Mouse (Mus musculus) cerebellum, adult 8-10 months (tissue): ENCODE measurements around the gene Ntrk2.
A peak's percentile ranks its signal among the peaks of the same experiment; 100 is the strongest.
"Not testable (repeated sequence)": the region's sequence is repeated elsewhere in the genome, so short reads cannot be mapped to it uniquely, and the experiment has no call there.

ENCODE experiments used
- DNase-seq: peaks from one replicate; pipeline ENCODE4 v3.0.0; 2022

The Ntrk2 gene

DNA sequence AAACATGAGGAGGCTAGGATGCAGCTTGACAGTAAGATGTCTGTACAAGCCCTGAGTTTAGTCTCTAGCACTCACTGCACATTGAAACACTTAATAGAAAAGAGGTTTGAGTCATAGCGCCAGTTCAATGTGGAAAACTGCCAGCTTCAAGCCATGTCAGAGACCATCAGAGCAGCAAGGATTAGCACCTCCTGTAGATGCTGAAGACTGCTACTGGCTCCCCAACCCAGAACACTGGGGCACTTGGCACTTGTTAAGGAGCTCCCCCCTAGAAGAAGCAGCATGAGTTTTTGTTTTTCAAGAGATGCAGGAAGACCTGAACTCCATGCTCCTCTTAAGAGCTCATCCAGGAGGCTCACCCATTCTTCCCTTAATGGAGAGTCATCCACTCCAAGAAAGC lies 251.5 kb downstream of the Ntrk2 start:
- DNase-seq: peak; percentile 53

DNA sequence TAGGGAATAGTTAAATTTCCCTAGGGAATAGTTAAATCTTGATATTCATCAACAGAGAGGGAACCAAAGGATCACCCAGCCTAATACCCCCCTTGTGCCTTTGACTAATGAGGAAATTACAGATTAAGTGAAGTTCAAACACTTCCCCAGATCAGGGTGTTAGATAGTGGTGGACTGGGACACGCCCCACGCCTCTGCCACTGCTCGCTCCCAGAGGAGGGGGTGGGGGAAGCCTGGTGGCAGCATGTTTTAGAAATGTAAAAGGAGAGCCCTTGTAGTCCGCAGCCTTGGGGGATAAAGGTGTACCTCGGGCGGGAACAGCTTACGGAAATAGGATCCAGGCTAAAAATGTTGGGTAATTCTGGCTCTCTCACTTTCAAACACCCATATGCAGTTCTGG lies 252.7 kb downstream of the Ntrk2 start:
- DNase-seq: no peak

- DNase-seq: no peak
Observed at GRCm38 (mm10) chr13:59065677-59066076, 259.3 kb downstream of the Ntrk2 start.

DNA sequence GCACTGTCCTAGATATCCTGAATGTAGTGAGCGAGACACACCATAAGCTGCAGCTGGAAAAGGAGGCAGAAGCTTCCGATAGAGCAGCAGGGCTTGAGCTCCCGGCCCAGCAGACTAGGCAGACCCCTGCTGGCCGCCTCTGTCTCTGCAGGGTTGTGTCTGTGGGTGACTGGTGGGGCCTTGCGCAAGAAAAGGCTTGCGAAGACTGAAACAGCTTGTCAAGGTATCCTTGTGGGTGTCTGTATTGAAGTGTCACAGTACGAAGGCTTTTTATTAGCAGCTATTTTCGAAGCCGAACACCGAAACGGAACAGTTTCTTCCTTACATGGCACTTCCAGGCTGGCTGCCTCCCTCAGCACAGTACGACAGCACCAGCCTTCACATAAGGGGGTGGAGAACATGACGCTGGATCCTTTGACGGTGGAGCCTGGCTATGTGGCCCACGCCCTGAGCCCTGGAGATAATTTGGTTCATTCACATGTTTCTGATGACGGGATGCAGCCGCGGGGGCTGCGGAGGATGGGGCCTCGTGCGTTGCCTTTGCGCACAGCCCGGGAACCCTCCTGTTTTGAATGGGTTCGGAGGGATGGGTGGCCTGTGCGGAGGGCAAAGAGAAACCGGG lies 267.4 kb downstream of the Ntrk2 start:
- DNase-seq: peak; percentile 71

DNA sequence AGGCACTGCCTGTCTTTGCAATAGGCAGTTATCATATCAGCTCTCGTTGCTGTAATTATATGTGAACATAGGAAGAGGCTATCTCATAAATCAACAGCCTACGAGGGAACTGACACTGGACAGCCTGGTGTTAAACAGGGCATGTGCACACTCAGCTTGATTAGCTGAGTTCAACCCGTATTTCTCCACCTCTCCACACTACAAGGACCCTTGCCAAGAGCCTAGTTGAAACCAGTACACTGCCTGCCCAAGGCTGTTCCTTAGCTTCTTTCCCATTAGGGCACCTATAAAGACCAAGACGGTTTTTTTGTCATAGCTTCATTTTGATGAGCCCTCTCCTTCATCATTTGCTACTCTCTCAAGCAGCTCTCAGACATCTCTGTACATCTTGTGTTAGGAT lies 270.1 kb downstream of the Ntrk2 start:
- DNase-seq: no peak

DNA sequence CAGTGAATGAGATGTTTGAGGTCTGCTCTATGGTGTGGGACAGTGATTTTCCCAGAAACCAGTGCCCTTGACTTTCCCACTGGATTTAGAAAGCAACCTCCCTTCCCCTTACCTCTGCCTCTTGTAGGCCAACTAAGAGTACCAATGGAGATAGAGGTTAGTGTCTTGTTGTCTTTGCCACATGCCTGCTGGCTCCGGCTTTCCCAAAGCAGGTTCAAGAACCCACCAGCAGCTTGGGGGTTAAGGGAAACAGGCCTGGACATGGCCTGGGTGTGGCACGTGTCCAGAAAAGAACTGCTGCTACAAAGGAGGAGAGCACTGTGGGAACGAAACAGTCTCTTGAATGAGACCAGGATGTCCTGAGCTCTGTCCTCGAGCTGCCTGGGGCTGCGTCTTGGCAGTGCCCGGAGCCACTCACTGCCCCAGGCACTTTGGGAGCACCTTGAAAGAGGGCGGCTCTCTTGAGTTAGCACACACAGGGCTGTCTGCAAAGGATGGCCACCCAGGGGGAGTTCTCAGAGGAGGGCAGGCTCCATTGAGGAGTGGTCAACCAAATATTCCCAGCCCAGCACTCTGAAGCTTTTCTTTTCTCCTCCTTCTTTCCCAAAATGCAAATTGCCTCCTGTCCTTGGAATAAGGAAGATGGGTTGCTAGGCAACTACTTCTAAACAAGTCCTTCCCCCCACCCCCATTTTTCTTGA lies 273.5 kb downstream of the Ntrk2 start:
- DNase-seq: no peak

DNA sequence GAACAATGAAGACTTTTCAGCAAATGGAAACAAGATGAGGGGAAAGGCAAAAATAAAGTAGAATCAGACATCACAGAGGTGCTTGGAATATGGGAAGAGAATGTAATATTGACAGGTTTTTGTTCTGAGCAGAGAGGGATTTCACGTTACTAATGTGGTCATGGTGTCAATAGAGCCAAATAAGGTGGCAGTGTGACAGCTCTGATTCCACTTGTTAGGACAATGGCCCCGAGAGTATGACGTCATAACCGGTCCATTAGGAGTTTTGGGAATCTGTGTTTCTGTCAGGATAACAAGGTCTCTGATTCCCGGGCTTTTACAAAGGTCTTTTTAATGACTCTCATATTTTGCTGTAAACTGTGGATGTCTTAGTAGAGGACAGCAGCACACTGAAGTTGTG lies 274.1 kb downstream of the Ntrk2 start:
- DNase-seq: no peak

- no peak for DNase-seq
Observed at GRCm38 (mm10) chr13:59089016-59089415, 282.6 kb downstream of the Ntrk2 start.

DNA sequence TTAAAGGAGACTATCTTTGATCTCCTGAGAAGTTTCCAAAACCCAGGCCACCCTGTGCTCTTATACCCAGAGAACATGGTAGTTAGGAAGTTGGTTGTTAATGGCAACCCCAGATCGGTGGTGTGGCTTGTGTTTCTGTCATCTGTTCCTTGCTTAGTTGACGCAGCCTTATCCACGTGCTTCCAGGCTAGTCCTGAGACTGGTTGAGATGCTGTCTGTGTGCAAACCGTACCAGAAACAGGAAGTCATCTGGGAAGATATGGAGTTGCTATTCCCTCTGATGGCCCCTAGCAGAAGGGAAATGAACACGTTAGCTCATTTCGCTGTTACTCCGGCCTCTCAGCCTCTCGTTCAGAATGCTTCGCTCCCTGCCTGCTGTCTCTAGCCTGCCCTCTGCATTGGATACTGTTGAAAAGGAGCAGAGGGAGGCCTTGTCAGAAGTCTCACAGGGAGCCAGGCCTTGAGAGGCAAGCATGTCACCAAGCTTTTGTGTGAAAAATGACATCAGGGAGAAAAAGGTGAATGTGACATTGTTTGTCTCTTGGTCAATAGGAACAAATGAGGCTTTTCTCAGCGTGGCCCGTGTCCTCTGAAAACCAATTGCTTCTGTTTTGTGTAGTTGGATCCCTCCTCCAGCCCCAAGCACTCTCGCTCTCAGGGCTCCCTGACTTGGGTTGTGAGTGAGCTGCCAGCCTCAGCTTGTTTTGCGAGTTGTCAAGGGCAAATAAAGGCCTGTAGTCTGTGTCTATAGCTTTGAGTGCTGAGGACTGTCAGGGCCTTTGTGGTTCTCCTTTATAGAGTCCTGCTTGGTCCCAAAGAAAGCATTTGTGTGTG lies 285.0 kb downstream of the Ntrk2 start:
- no peak for DNase-seq

GRCm38 (mm10) chr13:59092045-59092857 lies 285.9 kb downstream of the Ntrk2 start:
- DNase-seq: no peak

DNA sequence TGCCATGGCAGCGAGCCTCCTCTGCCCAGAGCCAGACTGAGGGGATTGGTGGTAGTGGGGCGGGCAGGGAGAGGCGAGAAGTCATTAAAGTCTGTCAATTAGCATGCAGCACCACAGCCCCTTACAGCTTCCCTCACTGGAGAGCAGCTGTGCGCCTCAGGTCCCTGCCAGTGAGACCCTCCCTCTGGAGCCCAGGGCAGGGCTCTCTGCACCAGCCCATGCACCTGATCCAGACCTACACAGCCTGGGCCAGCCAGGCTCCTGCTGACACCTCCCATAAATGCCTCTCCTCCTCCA lies 286.4 kb downstream of the Ntrk2 start:
- DNase-seq: peak; percentile 24

- no peak for DNase-seq
Observed at GRCm38 (mm10) chr13:59094722-59095121, 288.4 kb downstream of the Ntrk2 start.

DNA sequence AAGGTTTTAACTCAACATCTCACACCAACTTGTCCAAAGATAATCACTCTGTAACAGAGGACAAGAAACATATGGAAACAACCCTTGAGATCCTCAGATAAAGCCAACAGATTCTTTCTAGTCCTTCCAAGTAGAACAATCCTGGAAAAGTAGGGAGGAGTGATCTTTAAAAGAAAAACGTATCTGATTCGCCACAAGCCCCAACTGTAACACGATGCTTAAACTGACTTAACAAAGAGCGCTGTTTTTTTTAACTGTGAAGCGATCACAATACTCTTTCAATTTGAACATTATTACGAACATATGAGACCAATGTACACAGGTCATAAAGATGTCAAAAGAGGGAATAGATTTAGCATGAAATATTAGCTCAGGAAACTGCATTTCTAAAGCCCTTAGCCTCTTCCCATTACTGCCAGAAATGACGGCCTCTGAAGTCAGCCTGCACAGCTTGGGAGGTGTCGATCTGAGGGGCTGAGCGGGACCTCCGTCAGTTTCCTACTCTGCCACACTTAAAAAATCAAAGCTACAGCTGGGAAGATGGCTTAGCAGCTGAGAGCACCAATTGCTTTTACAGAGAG lies 289.5 kb downstream of the Ntrk2 start:
- no peak for DNase-seq

GRCm38 (mm10) chr13:59100086-59100485 lies 293.7 kb downstream of the Ntrk2 start:
- DNase-seq: no peak

DNA sequence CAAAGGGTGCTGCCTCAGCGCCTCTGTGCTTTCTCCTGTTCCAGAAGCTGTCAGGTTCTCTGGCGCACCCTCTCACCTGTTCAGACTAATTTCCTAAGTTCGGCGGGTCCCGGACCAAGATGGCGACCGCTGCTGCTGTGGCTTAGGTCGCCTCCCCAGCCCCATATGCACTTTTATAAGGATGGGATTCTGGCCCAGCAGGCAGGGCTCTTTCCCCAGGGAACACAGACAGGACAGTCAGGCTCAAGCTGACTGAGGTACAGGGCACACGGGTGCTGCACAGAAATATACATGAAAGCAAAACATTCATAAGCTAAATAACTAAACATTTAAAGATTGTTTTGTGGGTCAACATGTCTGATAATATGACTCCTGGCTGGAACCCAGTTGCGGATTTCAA lies 301.4 kb downstream of the Ntrk2 start:
- not testable (repeated sequence) for DNase-seq

- no peak for DNase-seq
Observed at GRCm38 (mm10) chr13:59110107-59110506, 303.7 kb downstream of the Ntrk2 start.

DNA sequence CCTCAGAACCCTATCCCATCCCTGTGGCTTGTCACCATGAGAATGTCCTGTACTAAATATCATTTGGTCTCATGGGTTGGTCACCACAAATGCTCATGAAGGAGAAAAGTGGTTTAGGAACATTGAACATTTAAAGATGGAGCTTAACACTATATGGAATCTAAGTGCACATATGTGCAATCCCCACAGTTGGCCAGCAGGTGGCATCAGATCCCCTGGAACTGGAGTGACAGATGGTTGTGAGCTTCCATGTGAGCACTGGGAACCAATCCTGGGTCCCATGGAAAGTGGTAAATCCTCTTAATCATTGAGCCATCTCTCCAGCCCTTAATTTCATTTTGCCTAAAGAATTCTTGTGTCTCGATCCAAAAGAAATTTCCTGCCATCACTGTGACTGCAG lies 308.3 kb downstream of the Ntrk2 start:
- no peak for DNase-seq

DNA sequence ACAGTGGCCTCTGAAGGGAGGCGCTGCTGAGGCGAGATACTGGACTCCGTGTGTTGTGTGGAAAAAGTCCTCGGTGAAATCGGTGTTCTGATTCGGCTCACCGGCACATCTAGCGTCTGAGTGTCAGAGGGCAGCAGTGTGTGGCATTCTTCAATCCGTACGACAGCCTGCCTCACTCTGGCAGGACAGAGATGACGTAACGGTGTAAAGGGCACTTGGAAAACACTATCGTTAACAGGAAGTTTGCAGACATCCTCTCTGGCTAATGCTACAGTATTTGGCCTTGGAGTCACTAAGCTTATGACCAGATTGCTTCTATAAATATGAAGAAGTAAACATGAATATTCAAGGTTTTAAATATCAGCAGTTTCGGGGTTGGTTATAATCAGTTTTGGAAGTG lies 309.2 kb downstream of the Ntrk2 start:
- no peak for DNase-seq

DNA sequence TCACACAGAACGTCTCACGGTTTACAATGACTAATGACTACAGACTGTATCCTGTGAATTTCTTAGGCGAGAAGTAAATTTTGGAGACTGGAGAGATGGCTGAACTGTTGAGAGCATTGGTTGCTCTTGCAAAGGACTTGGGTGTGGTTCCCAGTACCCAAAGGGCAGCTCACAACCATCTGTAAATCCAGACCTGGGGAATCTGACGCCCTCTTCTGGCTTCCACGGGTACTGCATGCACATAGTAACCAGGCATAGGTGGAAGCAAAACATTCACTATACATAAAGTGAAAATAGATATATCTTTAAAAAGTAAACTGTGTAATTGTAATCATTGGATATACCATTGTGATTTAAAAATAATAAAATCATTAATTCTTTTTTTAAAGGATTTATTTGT lies 310.9 kb downstream of the Ntrk2 start:
- no peak for DNase-seq

- DNase-seq: no peak
Observed at GRCm38 (mm10) chr13:59119596-59120394, 313.4 kb downstream of the Ntrk2 start.

DNA sequence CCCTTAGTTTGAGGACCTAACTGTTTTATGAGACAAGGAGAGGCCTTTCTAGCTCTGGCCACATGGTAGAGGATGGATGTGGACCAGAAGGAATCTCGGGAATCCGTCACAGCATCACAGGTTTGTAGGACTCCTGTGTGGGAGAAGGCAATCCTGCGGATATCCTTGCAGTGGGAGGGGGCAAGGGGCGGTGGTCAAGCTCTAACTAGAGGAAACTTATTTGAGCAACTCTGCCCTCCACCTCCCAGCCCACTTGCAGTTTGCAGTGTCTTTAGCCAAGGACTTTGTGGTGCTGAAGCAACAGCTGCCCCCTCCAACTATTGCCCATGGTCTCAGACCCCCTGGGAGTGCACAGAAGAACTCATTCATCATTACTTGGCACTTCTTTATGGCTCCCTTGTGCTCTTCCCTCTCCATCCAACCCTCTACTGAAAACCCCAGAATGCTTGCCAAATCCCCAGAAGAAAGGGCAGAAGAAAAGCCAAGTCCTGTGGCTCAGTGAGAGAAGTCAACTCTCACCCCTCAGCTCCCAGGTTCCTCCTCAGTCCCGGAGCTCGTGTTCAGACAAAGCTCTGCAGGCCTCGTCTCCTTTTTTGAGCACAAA lies 336.9 kb downstream of the Ntrk2 start:
- DNase-seq: no peak
